Mouse (Mus musculus): ENCODE data around the gene G430095P16Rik. TPM values are rescaled to one million over a fixed set of nuclear protein-coding genes. Genes with fewer than 3 reads are reported as not detected.

The G430095P16Rik gene
- polyA plus RNA-seq, 1 experiment from 2014 or later, result 6.2 TPM

DNA sequence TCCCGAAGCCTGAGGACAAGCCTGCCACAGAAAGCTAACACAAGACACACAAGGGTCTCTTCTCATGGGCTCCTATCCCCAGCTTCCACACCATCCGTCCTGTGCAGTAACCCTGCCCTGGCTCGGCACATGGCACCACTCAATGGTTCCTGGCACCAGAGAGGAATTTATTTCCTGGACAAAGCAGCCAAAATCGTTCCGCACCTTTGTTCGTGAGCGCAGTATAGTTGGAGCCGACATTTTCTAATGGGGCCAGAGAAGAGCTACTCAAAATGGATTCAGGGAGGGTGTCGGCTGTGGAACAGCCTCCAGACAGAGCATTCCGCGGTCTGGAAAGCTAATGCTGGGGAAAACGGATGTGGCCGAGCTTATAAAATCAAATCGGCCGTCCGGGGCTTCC, 26.7 kb downstream of the G430095P16Rik start:
- Histone ChIP-seq H3K9ac (peak overlapping the region; percentile 41; the same call in 1 of the 2 replicates), H3K9me3 (no peaks in the 10 kb centered on the region), H3K27me3 (peaks cover 64% of the 10 kb centered on the region), H3K36me3 (peaks cover 22% of the 10 kb centered on the region), H3K4me2 (0 out of 2 replicates have a peak overlapping the region, but pooled peaks have one; percentile 0), H3K27ac (peak overlapping the region; percentile 88), H3K4me3 (no peak overlapping the region), H3K4me1 (peaks cover 93% of the 10 kb centered on the region)
- ATAC-seq (ENCODE audit: insufficient number of reproducible peaks, insufficient read depth, low FRiP score, low TSS enrichment, low read depth), result 0 out of 2 replicates have a peak, but pooled peaks have one; percentile 15
- 46% methylated on average over 16 of the region's 16 CpGs for WGBS

- ATAC-seq (ENCODE audit: insufficient number of reproducible peaks, insufficient read depth, low FRiP score, low TSS enrichment, low read depth), result no peak
- 64% methylated on average over 6 of the region's 6 CpGs for WGBS
These were observed 30.2 kb downstream of the G430095P16Rik start for GRCm38 (mm10) chr8:84752734-84753582.

DNA sequence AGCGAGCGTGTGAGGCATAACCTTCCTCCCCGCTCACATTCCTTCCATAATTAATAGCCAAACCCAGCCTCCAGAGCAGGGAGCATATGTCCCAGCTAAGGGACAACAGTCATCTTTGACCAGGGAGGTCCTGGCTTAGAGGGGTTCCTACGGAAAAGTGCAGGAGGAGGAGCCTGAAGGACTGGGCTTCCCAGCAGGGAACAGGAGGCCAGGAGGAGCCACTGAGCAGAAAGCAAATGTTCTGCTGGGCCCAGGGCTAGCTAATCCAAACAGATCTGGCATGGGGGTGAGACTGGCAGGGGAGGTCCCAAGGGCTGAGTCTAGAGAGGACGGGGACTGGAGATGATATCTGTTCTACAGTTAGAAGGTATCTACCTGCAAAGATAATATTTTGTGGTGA, 34.7 kb downstream of the G430095P16Rik start:
- Histone ChIP-seq H3K9ac (peak overlapping the region; percentile 16; the same call in 1 of the 2 replicates), H3K36me3 (peaks cover 55% of the 10 kb centered on the region), H3K27ac (peak overlapping the region; percentile 40; the same call in 1 of the 2 replicates), H3K27me3 (peaks cover 83% of the 10 kb centered on the region), H3K4me2 (no peak overlapping the region), H3K4me3 (no peak overlapping the region), H3K9me3 (no peaks in the 10 kb centered on the region), H3K4me1 (peaks cover 51% of the 10 kb centered on the region)
- 41% methylated on average over 5 of the region's 5 CpGs for WGBS
- no peak for ATAC-seq (ENCODE audit: insufficient number of reproducible peaks, insufficient read depth, low FRiP score, low TSS enrichment, low read depth)

More at GRCm38 (mm10) chr8:84752734-84753582, 30.2 kb downstream of the G430095P16Rik start:
- H3K9me3 ChIP-seq, result no peaks in the 10 kb centered on the region
- H3K4me3 ChIP-seq, result no peak overlapping the region
- no peak overlapping the region for H3K4me2 ChIP-seq
- peaks cover 66% of the 10 kb centered on the region for H3K4me1 ChIP-seq
- H3K27me3 ChIP-seq, result peaks cover 71% of the 10 kb centered on the region
- peaks cover 40% of the 10 kb centered on the region for H3K36me3 ChIP-seq
- H3K9ac ChIP-seq, result no peak overlapping the region
- H3K27ac ChIP-seq, result no peak overlapping the region

- no peak for ATAC-seq (ENCODE audit: insufficient number of reproducible peaks, insufficient read depth, low FRiP score, low TSS enrichment, low read depth)
- H3K27me3 ChIP-seq, result peaks cover 81% of the 10 kb centered on the region
- H3K9me3 ChIP-seq, result no peaks in the 10 kb centered on the region
- 92% methylated on average over 3 of the region's 3 CpGs for WGBS
- no peak overlapping the region for H3K27ac ChIP-seq
- no peak overlapping the region for H3K4me3 ChIP-seq
- H3K4me1 ChIP-seq, result peaks cover 43% of the 10 kb centered on the region
- H3K9ac ChIP-seq, result no peak overlapping the region
- H3K36me3 ChIP-seq, result peaks cover 56% of the 10 kb centered on the region
- no peak overlapping the region for H3K4me2 ChIP-seq
These were observed 35.5 kb downstream of the G430095P16Rik start for GRCm38 (mm10) chr8:84758308-84758707.

DNA sequence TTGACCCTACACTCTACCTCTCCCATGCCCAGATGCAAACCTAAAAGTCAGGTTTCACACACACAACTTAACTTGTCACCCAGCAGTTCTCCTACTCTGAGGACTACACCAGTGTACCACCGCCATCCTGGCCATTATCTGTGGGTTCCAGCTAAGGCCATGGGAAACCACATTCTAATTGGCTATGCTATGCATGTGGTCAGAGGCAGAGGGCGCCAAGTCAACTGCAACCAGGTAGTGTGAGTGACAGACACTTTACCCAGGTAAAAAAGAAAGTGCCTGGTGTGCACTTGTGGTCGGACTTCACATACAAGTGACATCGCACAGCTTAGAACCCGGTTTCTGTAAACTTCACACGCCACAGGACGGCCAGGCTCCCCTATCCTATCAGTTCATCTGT, 36.3 kb downstream of the G430095P16Rik start:
- Histone ChIP-seq H3K4me2 (no peak overlapping the region), H3K4me1 (peaks cover 36% of the 10 kb centered on the region), H3K9ac (no peak overlapping the region), H3K27ac (no peak overlapping the region), H3K4me3 (no peak overlapping the region), H3K36me3 (peaks cover 50% of the 10 kb centered on the region), H3K27me3 (peaks cover 81% of the 10 kb centered on the region), H3K9me3 (no peaks in the 10 kb centered on the region)
- no peak for ATAC-seq (ENCODE audit: insufficient number of reproducible peaks, insufficient read depth, low FRiP score, low TSS enrichment, low read depth)
- WGBS, result 60% methylated on average over 7 of the region's 7 CpGs

DNA sequence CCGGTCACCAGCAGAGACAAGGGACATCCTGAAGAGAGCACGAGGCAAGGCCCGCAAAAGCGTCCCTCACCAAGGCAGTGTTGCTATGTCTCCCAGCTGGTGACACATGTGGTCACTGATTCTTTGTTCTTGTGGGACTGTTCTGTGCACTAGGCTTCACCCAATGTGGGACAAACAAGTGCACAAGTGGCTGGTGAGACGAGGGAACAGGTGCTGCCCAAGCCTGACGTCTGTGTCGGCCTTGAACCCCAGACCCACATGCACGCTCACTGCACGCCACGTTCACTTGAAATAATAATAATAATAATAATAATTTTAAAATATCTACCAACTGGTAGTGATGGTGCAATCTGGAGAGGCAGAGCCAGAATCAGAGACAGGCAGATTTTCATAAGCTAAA, 36.9 kb downstream of the G430095P16Rik start:
- H3K9ac ChIP-seq, result no peak overlapping the region
- H3K27me3 ChIP-seq, result peaks cover 82% of the 10 kb centered on the region
- no peak overlapping the region for H3K4me3 ChIP-seq
- 86% methylated on average over 10 of the region's 10 CpGs for WGBS
- no peak overlapping the region for H3K27ac ChIP-seq
- no peak overlapping the region for H3K4me2 ChIP-seq
- H3K36me3 ChIP-seq, result peaks cover 56% of the 10 kb centered on the region
- H3K4me1 ChIP-seq, result peaks cover 36% of the 10 kb centered on the region
- ATAC-seq (ENCODE audit: insufficient number of reproducible peaks, insufficient read depth, low FRiP score, low TSS enrichment, low read depth), result no peak
- no peaks in the 10 kb centered on the region for H3K9me3 ChIP-seq

DNA sequence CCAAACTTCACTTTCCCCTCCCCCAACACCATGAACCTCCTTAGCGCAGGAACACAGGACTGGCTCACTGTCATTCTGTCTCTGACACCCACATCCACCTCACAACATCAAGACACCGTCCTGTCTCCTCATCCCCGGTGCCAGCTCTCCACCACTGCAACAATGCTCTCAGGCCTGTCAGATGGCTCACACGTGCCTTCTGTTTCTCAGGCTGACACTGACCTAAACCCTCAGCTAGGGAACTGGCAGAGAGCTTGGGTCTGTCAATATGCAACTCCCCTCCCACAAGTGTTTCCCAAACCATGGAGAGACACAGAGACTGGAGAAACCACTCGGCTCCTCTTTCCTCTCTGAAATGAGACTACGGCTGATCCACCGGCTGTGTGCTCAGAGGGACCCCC, 37.6 kb downstream of the G430095P16Rik start:
- Histone ChIP-seq H3K9ac (no peak overlapping the region), H3K4me2 (no peak overlapping the region), H3K4me3 (no peak overlapping the region), H3K27me3 (peaks cover 88% of the 10 kb centered on the region), H3K4me1 (peaks cover 42% of the 10 kb centered on the region), H3K9me3 (no peaks in the 10 kb centered on the region), H3K36me3 (peaks cover 55% of the 10 kb centered on the region), H3K27ac (no peak overlapping the region)
- ATAC-seq (ENCODE audit: insufficient number of reproducible peaks, insufficient read depth, low FRiP score, low TSS enrichment, low read depth), result no peak
- 45% methylated on average over 7 of the region's 7 CpGs for WGBS

GRCm38 (mm10) chr8:84760901-84761300, 38.1 kb downstream of the G430095P16Rik start:
- H3K4me2 ChIP-seq, result no peak overlapping the region
- H3K4me1 ChIP-seq, result peaks cover 47% of the 10 kb centered on the region
- H3K27ac ChIP-seq, result no peak overlapping the region
- H3K9ac ChIP-seq, result no peak overlapping the region
- WGBS, result 47% methylated on average over 2 of the region's 2 CpGs
- no peak for ATAC-seq (ENCODE audit: insufficient number of reproducible peaks, insufficient read depth, low FRiP score, low TSS enrichment, low read depth)
- H3K4me3 ChIP-seq, result no peak overlapping the region
- no peaks in the 10 kb centered on the region for H3K9me3 ChIP-seq
- H3K36me3 ChIP-seq, result peaks cover 52% of the 10 kb centered on the region
- H3K27me3 ChIP-seq, result peaks cover 86% of the 10 kb centered on the region

- Histone ChIP-seq H3K27ac (no peak overlapping the region), H3K4me1 (peaks cover 40% of the 10 kb centered on the region), H3K4me2 (no peak overlapping the region), H3K9ac (no peak overlapping the region), H3K4me3 (no peak overlapping the region), H3K9me3 (no peaks in the 10 kb centered on the region), H3K27me3 (peaks cover 88% of the 10 kb centered on the region), H3K36me3 (peaks cover 58% of the 10 kb centered on the region)
- ATAC-seq (ENCODE audit: insufficient number of reproducible peaks, insufficient read depth, low FRiP score, low TSS enrichment, low read depth), result no peak
- 50% methylated on average over 4 of the region's 4 CpGs for WGBS
These were observed 41.3 kb downstream of the G430095P16Rik start for GRCm38 (mm10) chr8:84764100-84764499.

DNA sequence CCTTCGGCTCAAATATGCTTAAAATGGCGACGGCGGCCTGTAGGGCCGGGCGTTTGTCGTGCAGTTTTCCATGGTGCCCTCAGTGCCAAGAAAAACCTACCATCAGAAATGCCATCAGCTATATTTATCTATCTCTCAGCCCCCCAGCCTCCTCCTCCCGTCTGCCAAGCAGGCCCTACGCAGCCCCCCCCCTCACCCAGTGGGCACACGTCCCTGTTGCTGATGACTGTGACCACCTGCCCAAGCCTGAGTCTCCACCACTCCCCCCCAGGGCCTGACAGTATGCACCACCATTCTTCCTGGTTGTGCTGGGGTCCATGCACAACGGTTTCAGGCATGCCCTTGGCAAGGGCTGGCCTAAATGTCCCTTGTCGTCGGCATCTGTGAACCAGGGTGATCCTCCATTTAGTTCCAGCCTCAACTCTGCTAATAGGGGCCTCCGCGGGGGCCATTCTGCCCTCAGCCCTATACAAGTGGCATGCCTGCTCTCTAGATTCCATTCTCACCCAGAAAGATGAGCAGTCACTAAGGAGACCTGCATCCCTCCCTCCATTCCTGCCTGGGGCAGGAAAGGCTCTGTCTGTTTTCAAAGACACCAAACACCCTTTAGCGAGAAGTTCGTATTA, 42.2 kb downstream of the G430095P16Rik start:
- peaks cover 89% of the 10 kb centered on the region for H3K27me3 ChIP-seq
- peaks cover 41% of the 10 kb centered on the region for H3K4me1 ChIP-seq
- H3K4me2 ChIP-seq, result no peak overlapping the region
- no peak overlapping the region for H3K4me3 ChIP-seq
- 73% methylated on average over 17 of the region's 17 CpGs for WGBS
- no peaks in the 10 kb centered on the region for H3K9me3 ChIP-seq
- no peak overlapping the region for H3K27ac ChIP-seq
- peak overlapping the region; percentile 7; the same call in 1 of the 2 replicates for H3K9ac ChIP-seq
- ATAC-seq (ENCODE audit: insufficient number of reproducible peaks, insufficient read depth, low FRiP score, low TSS enrichment, low read depth), result no peak
- peaks cover 57% of the 10 kb centered on the region for H3K36me3 ChIP-seq

- Histone ChIP-seq H3K9ac (peak overlapping the region; percentile 51; the same call in 1 of the 2 replicates), H3K27ac (no peak overlapping the region; the same call in 1 of the 2 replicates), H3K4me3 (0 out of 2 replicates have a peak overlapping the region, but pooled peaks have one; percentile 1), H3K4me1 (peaks cover 43% of the 10 kb centered on the region), H3K9me3 (no peaks in the 10 kb centered on the region), H3K36me3 (peaks cover 60% of the 10 kb centered on the region), H3K4me2 (no peak overlapping the region), H3K27me3 (peaks cover 90% of the 10 kb centered on the region)
- WGBS, result 14% methylated on average over 10 of the region's 10 CpGs
- no peak for ATAC-seq (ENCODE audit: insufficient number of reproducible peaks, insufficient read depth, low FRiP score, low TSS enrichment, low read depth)
These were observed 42.8 kb downstream of the G430095P16Rik start for GRCm38 (mm10) chr8:84765629-84766028.

All from embryonic facial prominence, embryonic 13.5 days (tissue).